Mouse (Mus musculus) A20 (cell line): Measurements from ENCODE around the gene Mettl18.

Source experiments
- DNase-seq: peaks from one replicate; pipeline ENCODE4 v3.0.0-alpha.2; 2011; ENCODE audit warnings: low read depth, low spot score

The Mettl18 gene

GRCm38 (mm10) chr1:164043549-164043948, 48.9 kb downstream of the Mettl18 start:
- no peak for DNase-seq
